Mouse (Mus musculus) stomach, embryonic 15.5 days (tissue): Measurements from ENCODE around the gene Spem1. TPM values are rescaled to one million over a fixed set of nuclear protein-coding genes. Genes with fewer than 3 reads are reported as not detected.
A peak's percentile ranks its signal among the peaks of the same experiment; 100 is the strongest.
"Not testable (repeated sequence)": the region's sequence is repeated elsewhere in the genome, so short reads cannot be mapped to it uniquely, and the experiment has no call there.

Experiments used
- ATAC-seq: fragments of 200-750 bp; cut with Nextera tagmentation; 2 replicates; pipeline ENCODE4 v1.8.0; 2017; ENCODE audit warnings: low read depth, moderate number of reproducible peaks, moderate TSS enrichment; ENCODE audit not compliant: insufficient read depth, low FRiP score
- H3K27ac ChIP-seq: fragments of 300-500 bp; sonication (generic); 2 replicates; pipeline ENCODE4 v1.5.1; 2015; ENCODE audit warnings: mild to moderate bottlenecking, inconsistent platforms
- H3K27me3 ChIP-seq: fragments of 300-500 bp; sonication (generic); replicated peaks from 2 replicates; pipeline ENCODE4 v1.6.1; 2015; ENCODE audit warnings: inconsistent platforms
- H3K36me3 ChIP-seq: fragments of 300-500 bp; sonication (generic); 2 replicates; pipeline ENCODE4 v1.6.1; 2015; ENCODE audit warnings: inconsistent platforms
- H3K4me1 ChIP-seq: fragments of 300-500 bp; sonication (generic); 2 replicates; pipeline ENCODE4 v1.6.1; 2015; ENCODE audit warnings: inconsistent platforms
- H3K4me2 ChIP-seq: fragments of 300-500 bp; sonication (generic); 2 replicates; pipeline ENCODE4 v1.6.1; 2015; ENCODE audit warnings: mild to moderate bottlenecking, inconsistent platforms
- H3K4me3 ChIP-seq: fragments of 300-500 bp; sonication (generic); replicated peaks from 2 replicates; pipeline ENCODE4 v1.5.1; 2015; ENCODE audit warnings: inconsistent platforms
- H3K9ac ChIP-seq: fragments of 300-500 bp; sonication (generic); 2 replicates; pipeline ENCODE4 v1.6.1; 2015; ENCODE audit warnings: inconsistent platforms
- H3K9me3 ChIP-seq: fragments of 300-500 bp; sonication (generic); 2 replicates; pipeline ENCODE4 v1.6.1; 2016; ENCODE audit warnings: inconsistent platforms
- WGBS: fragments of 180-500 bp; shearing (Covaris S2); methylation state at CpG from one replicate; pipeline ENCODE4 v1.1.7; 2015; 5-methylcytosine and 5-hydroxymethylcytosine counted together
- polyA plus RNA-seq: library from polyadenylated mRNA; unstranded; fragments of >200 nt; fragmentation: Nextera tagmentation; extraction: Ambion mirVana; gene quantifications from 2 replicates; pipeline ENCODE4 v1.2.1, GENCODE M21; 2015

Spem1 gene
- not detected in 2 replicates for polyA plus RNA-seq

GRCm38 (mm10) chr11:69822080-69822479 lies at the start of gene Spem1:
TSS of gene Spem1 (minus strand) at chr11:69822180.
- Histone ChIP-seq H3K27me3 (no peaks in the 10 kb centered on the region), H3K4me1 (no peaks in the 10 kb centered on the region), H3K9ac (no peak within 1 kb of the TSS), H3K9me3 (no peaks in the 10 kb centered on the region), H3K4me3 (no peak within 1 kb of the TSS), H3K36me3 (peaks cover 14% of the 10 kb centered on the region), H3K27ac (no peak within 1 kb of the TSS), H3K4me2 (no peak within 1 kb of the TSS)
- no peak for ATAC-seq
- 86% methylated on average over 3 of the region's 3 CpGs for WGBS

- Histone ChIP-seq H3K4me3 (no peak overlapping the region), H3K27ac (no peak overlapping the region), H3K9me3 (no peaks in the 10 kb centered on the region), H3K4me1 (no peaks in the 10 kb centered on the region), H3K27me3 (no peaks in the 10 kb centered on the region), H3K9ac (no peak overlapping the region), H3K36me3 (no peaks in the 10 kb centered on the region), H3K4me2 (no peak overlapping the region)
- WGBS, result 84% methylated on average over 2 of the region's 2 CpGs
- ATAC-seq, result no peak
Observed at GRCm38 (mm10) chr11:69870289-69871069, 48.5 kb upstream of the Spem1 start.

- Histone ChIP-seq H3K4me1 (no peaks in the 10 kb centered on the region), H3K9me3 (no peaks in the 10 kb centered on the region), H3K27ac (no peak overlapping the region), H3K27me3 (no peaks in the 10 kb centered on the region), H3K4me2 (no peak overlapping the region), H3K36me3 (no peaks in the 10 kb centered on the region), H3K4me3 (no peak overlapping the region), H3K9ac (no peak overlapping the region)
- WGBS, result 58% methylated on average over 9 of the region's 9 CpGs
- no peak for ATAC-seq
Observed at GRCm38 (mm10) chr11:69867335-69867734, 45.4 kb upstream of the Spem1 start.

- no peak for ATAC-seq
- 81% methylated on average over 9 of the region's 9 CpGs for WGBS
Observed at GRCm38 (mm10) chr11:69865561-69865960, 43.6 kb upstream of the Spem1 start.

GRCm38 (mm10) chr11:69864138-69864860 lies 42.3 kb upstream of the Spem1 start:
- Histone ChIP-seq H3K9ac (no peak overlapping the region), H3K4me1 (no peaks in the 10 kb centered on the region), H3K36me3 (no peaks in the 10 kb centered on the region), H3K9me3 (no peaks in the 10 kb centered on the region), H3K4me2 (no peak overlapping the region), H3K4me3 (no peak overlapping the region), H3K27ac (no peak overlapping the region), H3K27me3 (0 out of 2 replicates have a peak, but pooled peaks cover under 1% of the 10 kb centered on the region)
- no peak for ATAC-seq
- WGBS, result 45% methylated on average over 8 of the region's 8 CpGs

More at GRCm38 (mm10) chr11:69865561-69865960, 43.6 kb upstream of the Spem1 start:
- H3K36me3 ChIP-seq, result no peaks in the 10 kb centered on the region
- no peak overlapping the region for H3K4me3 ChIP-seq
- no peaks in the 10 kb centered on the region for H3K4me1 ChIP-seq
- no peak overlapping the region for H3K4me2 ChIP-seq
- no peaks in the 10 kb centered on the region for H3K27me3 ChIP-seq
- H3K9me3 ChIP-seq, result no peaks in the 10 kb centered on the region
- no peak overlapping the region for H3K9ac ChIP-seq
- no peak overlapping the region for H3K27ac ChIP-seq

GRCm38 (mm10) chr11:69863729-69864128 lies 41.7 kb upstream of the Spem1 start:
- H3K9me3 ChIP-seq, H3K27ac ChIP-seq, ATAC-seq, H3K4me2 ChIP-seq, H3K27me3 ChIP-seq, H3K9ac ChIP-seq, H3K4me3 ChIP-seq, H3K4me1 ChIP-seq, H3K36me3 ChIP-seq: not testable (repeated sequence)
- 73% methylated on average over 3 of the region's 3 CpGs for WGBS

GRCm38 (mm10) chr11:69858113-69858998 lies 36.4 kb upstream of the Spem1 start, which contains the start of gene Tnk1:
TSS of gene Tnk1 (minus strand) at chr11:69858730.
- H3K36me3 ChIP-seq, result no peaks in the 10 kb centered on the region
- H3K4me2 ChIP-seq, result peak within 1 kb of the TSS; percentile 33
- H3K27me3 ChIP-seq, result peaks cover 4% of the 10 kb centered on the region; the same call in 1 of the 2 replicates
- H3K27ac ChIP-seq, result peak within 1 kb of the TSS; percentile 75
- peak within 1 kb of the TSS; percentile 33 for H3K4me3 ChIP-seq
- WGBS, result 19% methylated on average over 30 of the region's 30 CpGs
- 0 out of 2 replicates have a peak within 1 kb of the TSS, but pooled peaks have one; percentile 3 for H3K9ac ChIP-seq
- peaks cover 4% of the 10 kb centered on the region for H3K4me1 ChIP-seq
- ATAC-seq, result peak; percentile 81
- H3K9me3 ChIP-seq, result no peaks in the 10 kb centered on the region

- Histone ChIP-seq H3K9me3 (no peaks in the 10 kb centered on the region), H3K9ac (no peak overlapping the region), H3K4me3 (no peak overlapping the region), H3K36me3 (peaks cover 21% of the 10 kb centered on the region), H3K4me1 (peaks cover 7% of the 10 kb centered on the region), H3K27ac (no peak overlapping the region), H3K27me3 (peaks cover 4% of the 10 kb centered on the region; the same call in 1 of the 2 replicates), H3K4me2 (peak overlapping the region; percentile 3; the same call in 1 of the 2 replicates)
- 30% methylated on average over 16 of the region's 16 CpGs for WGBS
- no peak for ATAC-seq
Observed at GRCm38 (mm10) chr11:69855347-69855746, 33.4 kb upstream of the Spem1 start.

GRCm38 (mm10) chr11:69854680-69855079 lies 32.7 kb upstream of the Spem1 start:
- ATAC-seq, result no peak
- peaks cover 4% of the 10 kb centered on the region; the same call in 1 of the 2 replicates for H3K27me3 ChIP-seq
- WGBS, result 83% methylated on average over 10 of the region's 10 CpGs
- peaks cover 27% of the 10 kb centered on the region for H3K36me3 ChIP-seq
- H3K4me1 ChIP-seq, result peaks cover 7% of the 10 kb centered on the region
- no peak overlapping the region for H3K4me2 ChIP-seq
- no peak overlapping the region for H3K27ac ChIP-seq
- H3K4me3 ChIP-seq, result no peak overlapping the region
- H3K9ac ChIP-seq, result no peak overlapping the region
- H3K9me3 ChIP-seq, result no peaks in the 10 kb centered on the region

- Histone ChIP-seq H3K4me2 (0 out of 2 replicates have a peak overlapping the region, but pooled peaks have one; percentile 4), H3K27me3 (peaks cover under 1% of the 10 kb centered on the region; the same call in 1 of the 2 replicates), H3K4me1 (peaks cover 9% of the 10 kb centered on the region), H3K4me3 (no peak overlapping the region), H3K9me3 (no peaks in the 10 kb centered on the region), H3K36me3 (peaks cover 32% of the 10 kb centered on the region), H3K27ac (no peak overlapping the region), H3K9ac (no peak overlapping the region)
- 49% methylated on average over 7 of the region's 7 CpGs for WGBS
- ATAC-seq, result peak; percentile 82
Observed at GRCm38 (mm10) chr11:69853994-69854393, 32.0 kb upstream of the Spem1 start.

- WGBS, result 73% methylated on average over 8 of the region's 8 CpGs
- no peaks in the 10 kb centered on the region for H3K9me3 ChIP-seq
Observed at GRCm38 (mm10) chr11:69850754-69851153, 28.8 kb upstream of the Spem1 start.

More at GRCm38 (mm10) chr11:69850754-69851153, 28.8 kb upstream of the Spem1 start:
- Histone ChIP-seq H3K4me1 (peaks cover 22% of the 10 kb centered on the region), H3K4me3 (no peak overlapping the region), H3K4me2 (no peak overlapping the region), H3K27ac (no peak overlapping the region), H3K27me3 (no peaks in the 10 kb centered on the region), H3K9ac (no peak overlapping the region), H3K36me3 (peaks cover 44% of the 10 kb centered on the region)
- ATAC-seq, result no peak
